Mouse (Mus musculus): Measurements from ENCODE around the gene Olfr1299. TPM values are rescaled to one million over a fixed set of nuclear protein-coding genes. Genes with fewer than 3 reads are reported as not detected.

Olfr1299 gene
- polyA plus RNA-seq (2014; fragmentation: Illumina TruSeq; extraction: RNeasy Lipid Tissue Mini Kit (QIAGEN cat#74804); ENCODE audit: low read depth, low replicate concordance), result not detected

DNA sequence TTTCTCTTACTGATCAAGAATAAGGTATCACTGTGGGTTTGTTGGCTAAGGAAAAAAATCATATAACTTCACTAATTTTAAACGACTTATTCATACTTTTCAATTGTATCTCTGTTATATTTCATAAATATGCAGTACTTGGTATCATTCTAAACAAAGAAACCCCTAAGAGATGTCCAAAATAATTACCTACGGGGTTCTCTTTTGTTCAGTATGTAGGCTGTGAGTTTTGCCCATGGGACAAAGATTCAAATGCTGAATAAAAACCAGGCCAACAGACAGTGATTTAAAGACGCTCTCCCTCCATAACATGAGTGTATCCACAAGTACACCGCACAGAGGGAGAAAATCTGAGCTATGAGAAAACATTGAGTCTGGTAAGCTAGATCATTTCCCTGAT lies at the start of gene Olfr1299:
TSS of gene Olfr1299 (plus strand) at position 301 of the 400 bp plus-strand sequence.

GRCm38 (mm10) chr2:111626397-111626796 lies 34.8 kb upstream of the Olfr1299 start, which contains the start of gene Olfr1297:
Gene Olfr1297 (minus strand): TSS chr2:111626497.

GRCm38 (mm10) chr2:111649101-111649500 lies 12.1 kb upstream of the Olfr1299 start, which contains the start of gene Olfr1298:
Gene Olfr1298 (minus strand): TSS chr2:111649201.

Other genes with a start within 250 kb of the Olfr1299 start
- not detected for gene Olfr1286, start 238.3 kb upstream of the Olfr1299 start, polyA plus RNA-seq (2014; fragmentation: Illumina TruSeq; extraction: RNeasy Lipid Tissue Mini Kit (QIAGEN cat#74804); ENCODE audit: low read depth, low replicate concordance)
- gene Olfr1287, start 212.3 kb upstream of the Olfr1299 start, polyA plus RNA-seq (2014; fragmentation: Illumina TruSeq; extraction: RNeasy Lipid Tissue Mini Kit (QIAGEN cat#74804); ENCODE audit: low read depth, low replicate concordance), result not detected
- not detected for gene Olfr1288, start 187.3 kb upstream of the Olfr1299 start, polyA plus RNA-seq (2014; fragmentation: Illumina TruSeq; extraction: RNeasy Lipid Tissue Mini Kit (QIAGEN cat#74804); ENCODE audit: low read depth, low replicate concordance)
- gene Olfr1289, start 180.6 kb upstream of the Olfr1299 start, polyA plus RNA-seq (2014; fragmentation: Illumina TruSeq; extraction: RNeasy Lipid Tissue Mini Kit (QIAGEN cat#74804); ENCODE audit: low read depth, low replicate concordance), result not detected
- not detected for gene Olfr1290, start 167.6 kb upstream of the Olfr1299 start, polyA plus RNA-seq (2014; fragmentation: Illumina TruSeq; extraction: RNeasy Lipid Tissue Mini Kit (QIAGEN cat#74804); ENCODE audit: low read depth, low replicate concordance)
- not detected for gene Olfr1291-ps1, start 164.2 kb upstream of the Olfr1299 start, polyA plus RNA-seq (2014; fragmentation: Illumina TruSeq; extraction: RNeasy Lipid Tissue Mini Kit (QIAGEN cat#74804); ENCODE audit: low read depth, low replicate concordance)
- gene Olfr1293-ps, start 136.2 kb upstream of the Olfr1299 start, polyA plus RNA-seq (2014; fragmentation: Illumina TruSeq; extraction: RNeasy Lipid Tissue Mini Kit (QIAGEN cat#74804); ENCODE audit: low read depth, low replicate concordance), result not detected
- not detected for gene Olfr1294, start 121.1 kb upstream of the Olfr1299 start, polyA plus RNA-seq (2014; fragmentation: Illumina TruSeq; extraction: RNeasy Lipid Tissue Mini Kit (QIAGEN cat#74804); ENCODE audit: low read depth, low replicate concordance)
- gene Olfr1295, start 91.7 kb upstream of the Olfr1299 start, polyA plus RNA-seq (2014; fragmentation: Illumina TruSeq; extraction: RNeasy Lipid Tissue Mini Kit (QIAGEN cat#74804); ENCODE audit: low read depth, low replicate concordance), result not detected
- gene Olfr1297, start 34.9 kb upstream of the Olfr1299 start, polyA plus RNA-seq (2014; fragmentation: Illumina TruSeq; extraction: RNeasy Lipid Tissue Mini Kit (QIAGEN cat#74804); ENCODE audit: low read depth, low replicate concordance), result not detected
- not detected for gene Olfr1298, start 12.2 kb upstream of the Olfr1299 start, polyA plus RNA-seq (2014; fragmentation: Illumina TruSeq; extraction: RNeasy Lipid Tissue Mini Kit (QIAGEN cat#74804); ENCODE audit: low read depth, low replicate concordance)
- not detected for gene Olfr1301, start 89.6 kb downstream of the Olfr1299 start, polyA plus RNA-seq (2014; fragmentation: Illumina TruSeq; extraction: RNeasy Lipid Tissue Mini Kit (QIAGEN cat#74804); ENCODE audit: low read depth, low replicate concordance)
- not detected for gene Olfr1302, start 116.0 kb downstream of the Olfr1299 start, polyA plus RNA-seq (2014; fragmentation: Illumina TruSeq; extraction: RNeasy Lipid Tissue Mini Kit (QIAGEN cat#74804); ENCODE audit: low read depth, low replicate concordance)
- gene Olfr1303, start 158.9 kb downstream of the Olfr1299 start, polyA plus RNA-seq (2014; fragmentation: Illumina TruSeq; extraction: RNeasy Lipid Tissue Mini Kit (QIAGEN cat#74804); ENCODE audit: low read depth, low replicate concordance), result not detected
- not detected for gene Olfr1305, start 215.7 kb downstream of the Olfr1299 start, polyA plus RNA-seq (2014; fragmentation: Illumina TruSeq; extraction: RNeasy Lipid Tissue Mini Kit (QIAGEN cat#74804); ENCODE audit: low read depth, low replicate concordance)